Mouse (Mus musculus) adrenal gland, adult 18-20 months (tissue): ENCODE results near the gene Cadps2. TPM values are rescaled to one million over a fixed set of nuclear protein-coding genes. Genes with fewer than 3 reads are reported as not detected.

Source experiments
- DNase-seq, 2 experiments: peaks; one replicate each; pipeline ENCODE4 v3.0.0; 2021 to 2022; ENCODE audit warnings: low spot score in 2 of 2
- total RNA-seq, 2 experiments: library from RNA; stranded (reverse); gene quantifications; 1 replicate in 1 of 2; 2 replicates in 1 of 2; pipeline ENCODE4 v1.2.3; 2021

Gene Cadps2
- total RNA-seq, 2 experiments from 2014 or later: 2.9 to 9.1 TPM

DNA sequence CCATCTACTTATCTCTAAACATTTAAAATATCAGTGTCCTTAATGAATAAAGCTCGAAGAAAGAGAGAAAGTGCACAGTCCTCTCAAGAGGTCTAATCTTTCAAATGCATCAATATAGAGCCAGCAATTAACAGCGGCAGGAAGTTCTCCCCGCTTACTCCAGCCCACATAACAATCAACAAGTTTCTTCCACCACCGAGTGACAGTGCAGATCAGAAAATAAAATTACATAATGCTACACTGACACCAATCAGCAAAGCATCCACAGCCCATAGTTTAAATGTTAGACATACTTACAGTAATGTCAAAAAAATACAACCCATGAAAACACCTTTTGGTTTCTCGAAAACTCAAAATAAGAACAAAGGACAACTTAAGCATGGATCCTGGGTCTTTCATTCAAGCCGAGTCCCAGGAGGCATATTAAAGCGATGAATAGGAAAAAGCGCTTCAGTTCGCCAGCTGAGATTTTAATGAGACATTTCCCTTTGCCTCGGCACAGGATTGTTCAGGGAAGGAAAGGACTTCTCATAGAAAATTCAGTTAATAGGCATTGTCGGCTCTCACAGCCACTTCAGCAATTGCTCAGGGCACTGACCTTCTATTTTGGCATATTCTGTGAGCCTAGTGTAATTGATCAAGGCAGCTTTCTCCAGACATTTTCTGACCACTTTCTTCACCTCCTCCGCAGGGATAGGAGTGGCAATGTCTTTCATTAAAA lies 456.8 kb downstream of the Cadps2 start:
- DNase-seq: no peak

- no peak for DNase-seq
Measured at GRCm38 (mm10) chr6:23376327-23376726, 462.9 kb downstream of the Cadps2 start.

DNA sequence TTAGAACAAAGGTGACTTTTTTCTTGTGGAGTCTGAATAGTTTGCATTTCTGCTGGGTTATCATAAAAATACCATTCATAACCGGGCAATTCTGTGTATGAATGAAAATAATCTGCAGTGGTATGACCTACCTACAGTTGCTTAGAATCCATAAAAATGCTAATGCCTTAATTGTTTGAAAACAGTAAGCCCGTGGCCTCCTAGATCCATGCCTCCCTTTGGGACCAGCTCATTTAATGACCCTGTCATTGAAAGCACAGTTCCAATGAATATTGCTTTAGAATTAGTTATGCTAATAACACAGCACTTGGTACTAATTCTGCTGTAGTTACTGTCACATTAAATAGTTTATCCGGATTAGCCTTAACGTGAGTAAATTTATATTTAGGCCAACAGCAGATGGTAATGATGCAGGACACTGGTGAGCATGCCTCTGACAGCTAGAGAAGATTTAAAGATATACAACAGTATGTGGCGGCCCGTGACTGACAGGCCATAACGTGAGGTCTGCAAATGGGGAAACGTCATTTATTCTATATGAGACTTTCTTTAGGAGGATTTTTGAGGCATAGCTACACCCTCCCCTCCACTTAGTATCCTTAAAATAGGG lies 477.3 kb downstream of the Cadps2 start:
- no peak for DNase-seq

GRCm38 (mm10) chr6:23360596-23360995 lies 478.6 kb downstream of the Cadps2 start:
- DNase-seq: no peak

- DNase-seq: no peak
Measured at GRCm38 (mm10) chr6:23356141-23356540, 483.1 kb downstream of the Cadps2 start.

- DNase-seq: no peak
Measured at GRCm38 (mm10) chr6:23353480-23353879, 485.7 kb downstream of the Cadps2 start.

GRCm38 (mm10) chr6:23337411-23338063 lies 501.7 kb downstream of the Cadps2 start:
- DNase-seq: no peak

DNA sequence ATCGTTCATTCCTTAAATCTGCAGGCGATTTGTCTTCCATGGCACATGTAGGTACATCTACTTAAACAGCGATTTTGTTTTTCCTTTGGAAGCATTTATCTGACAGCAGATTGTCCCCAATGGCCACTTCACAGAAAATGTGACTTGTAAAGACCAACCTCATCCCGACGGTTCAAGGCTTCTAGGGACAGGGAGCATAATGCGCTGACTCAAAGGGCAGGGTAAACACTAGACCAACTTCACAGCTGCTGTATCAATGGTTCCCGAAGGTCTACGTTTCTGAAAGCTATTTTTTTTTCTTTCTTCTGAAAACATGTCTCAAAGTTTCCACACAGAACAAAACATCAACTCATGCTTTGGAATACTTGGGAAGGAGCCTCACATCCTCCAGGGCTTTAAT lies 524.3 kb downstream of the Cadps2 start:
- DNase-seq: no peak

DNA sequence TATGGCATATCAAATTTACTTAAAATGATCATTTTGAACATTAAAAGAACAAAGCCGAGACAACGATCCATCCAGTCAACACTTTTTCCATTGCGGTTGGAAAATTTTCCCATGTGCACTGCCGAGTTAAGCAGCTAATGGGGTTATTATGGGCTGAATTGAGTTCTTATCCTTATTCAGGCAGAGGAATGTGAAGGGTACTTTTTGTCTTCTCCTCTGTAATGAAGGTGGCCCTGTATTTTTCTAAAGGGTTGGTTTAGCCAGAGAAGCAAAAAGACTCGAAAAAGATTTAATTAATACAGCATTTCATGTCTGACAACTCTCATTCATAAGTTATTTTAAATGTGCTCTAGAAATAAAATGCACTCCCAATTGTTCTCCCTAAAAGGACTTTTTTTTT lies 524.9 kb downstream of the Cadps2 start:
- no peak for DNase-seq

DNA sequence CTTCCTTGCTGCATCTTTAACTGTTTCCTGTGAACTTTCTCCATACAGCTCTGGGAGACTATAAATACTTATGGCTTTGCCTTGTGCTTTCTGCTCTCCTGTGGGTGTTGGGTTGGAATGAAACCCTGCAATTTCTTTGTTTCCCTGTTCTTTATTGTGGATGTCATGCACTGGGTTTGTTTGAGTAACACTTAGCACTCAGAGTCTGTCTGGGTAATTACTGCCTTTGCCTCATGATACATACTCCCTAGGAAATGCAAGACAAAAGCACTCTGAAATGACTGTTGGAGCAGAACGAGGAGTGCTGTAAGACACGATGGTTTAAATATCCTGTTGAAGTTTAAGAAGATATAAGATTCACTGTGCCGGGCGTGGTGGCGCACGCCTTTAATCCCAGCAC lies 533.2 kb downstream of the Cadps2 start:
- DNase-seq: no peak

GRCm38 (mm10) chr6:23298596-23298995 lies 540.6 kb downstream of the Cadps2 start:
- DNase-seq: no peak

- DNase-seq: no peak
Measured at GRCm38 (mm10) chr6:23294685-23295084, 544.5 kb downstream of the Cadps2 start.

DNA sequence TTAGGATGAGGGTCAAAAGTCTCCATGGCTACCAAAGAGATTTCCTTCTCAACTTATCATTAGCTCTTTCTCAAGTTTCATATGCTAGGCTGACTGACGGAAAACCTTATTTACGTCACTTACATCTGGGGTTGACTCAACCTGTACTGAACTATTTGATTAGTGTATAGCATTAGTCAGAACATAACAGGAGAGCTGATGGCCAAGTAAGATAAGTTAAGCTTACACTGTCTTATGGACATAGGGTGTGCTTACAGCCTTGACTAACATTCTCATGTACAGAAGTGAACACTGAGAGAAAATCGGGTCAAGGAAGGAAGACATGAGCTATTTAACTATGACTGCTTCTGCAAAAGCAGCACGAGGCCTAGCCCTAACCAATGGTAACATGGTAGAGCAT lies 550.5 kb downstream of the Cadps2 start:
- no peak for DNase-seq

GRCm38 (mm10) chr6:23281514-23281820 lies 557.8 kb downstream of the Cadps2 start:
- DNase-seq: no peak

- no peak for DNase-seq
Measured at GRCm38 (mm10) chr6:23280811-23281513, 558.3 kb downstream of the Cadps2 start.

DNA sequence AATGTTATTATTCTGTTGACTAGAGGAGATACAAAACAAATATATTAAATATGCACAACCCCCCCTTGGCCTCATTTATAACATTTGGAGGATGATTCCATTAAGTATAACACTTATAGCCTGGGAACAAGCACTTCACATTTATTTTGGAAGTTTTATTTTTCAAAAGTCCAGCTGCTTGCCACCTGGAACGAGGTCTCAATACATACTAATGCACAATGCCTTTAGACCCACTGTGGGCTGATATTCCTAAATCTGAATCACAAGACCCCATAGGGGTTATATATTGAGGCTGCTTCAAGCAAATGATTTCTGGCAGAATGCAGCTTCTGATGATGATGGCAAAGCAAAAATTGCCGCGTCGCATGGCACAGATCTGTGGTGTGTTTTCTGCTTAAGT lies 565.7 kb downstream of the Cadps2 start:
- DNase-seq: no peak

GRCm38 (mm10) chr6:23272979-23273378 lies 566.2 kb downstream of the Cadps2 start:
- DNase-seq: no peak

DNA sequence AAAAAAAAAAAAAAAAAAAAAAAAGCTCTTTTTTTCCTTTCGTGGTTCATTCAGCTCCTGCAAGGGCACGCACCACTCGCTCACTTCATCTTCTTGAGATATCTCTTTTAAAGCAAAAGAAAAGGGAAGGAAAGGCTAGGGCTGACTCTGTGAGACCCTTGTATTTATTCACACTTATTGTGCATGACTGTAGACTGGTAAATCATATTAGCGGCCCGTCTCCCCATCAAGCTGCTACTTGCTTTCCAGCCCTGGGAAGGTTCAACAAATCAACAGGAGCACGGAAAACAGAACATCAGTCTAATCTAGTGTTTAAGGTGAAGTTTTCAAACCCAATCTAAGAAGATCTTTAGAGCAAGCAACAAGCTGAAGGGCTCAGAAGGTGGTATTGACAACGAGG lies 566.7 kb downstream of the Cadps2 start:
- DNase-seq: no peak

DNA sequence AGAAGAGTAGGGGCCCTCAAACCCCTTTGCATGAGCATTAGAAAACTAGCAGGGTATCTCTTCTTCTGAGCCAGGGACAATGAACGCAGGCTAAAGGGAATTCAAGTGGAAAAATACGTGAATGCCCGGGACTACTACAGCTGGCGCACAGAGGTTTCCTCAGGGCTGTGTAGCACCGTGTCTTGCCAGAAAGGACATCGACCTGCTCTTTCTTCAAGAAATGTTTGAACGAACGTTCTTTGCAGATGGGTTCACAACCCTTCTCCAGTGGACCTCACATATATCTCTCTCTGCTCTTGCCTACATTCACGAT lies 578.5 kb downstream of the Cadps2 start:
- DNase-seq: no peak

DNA sequence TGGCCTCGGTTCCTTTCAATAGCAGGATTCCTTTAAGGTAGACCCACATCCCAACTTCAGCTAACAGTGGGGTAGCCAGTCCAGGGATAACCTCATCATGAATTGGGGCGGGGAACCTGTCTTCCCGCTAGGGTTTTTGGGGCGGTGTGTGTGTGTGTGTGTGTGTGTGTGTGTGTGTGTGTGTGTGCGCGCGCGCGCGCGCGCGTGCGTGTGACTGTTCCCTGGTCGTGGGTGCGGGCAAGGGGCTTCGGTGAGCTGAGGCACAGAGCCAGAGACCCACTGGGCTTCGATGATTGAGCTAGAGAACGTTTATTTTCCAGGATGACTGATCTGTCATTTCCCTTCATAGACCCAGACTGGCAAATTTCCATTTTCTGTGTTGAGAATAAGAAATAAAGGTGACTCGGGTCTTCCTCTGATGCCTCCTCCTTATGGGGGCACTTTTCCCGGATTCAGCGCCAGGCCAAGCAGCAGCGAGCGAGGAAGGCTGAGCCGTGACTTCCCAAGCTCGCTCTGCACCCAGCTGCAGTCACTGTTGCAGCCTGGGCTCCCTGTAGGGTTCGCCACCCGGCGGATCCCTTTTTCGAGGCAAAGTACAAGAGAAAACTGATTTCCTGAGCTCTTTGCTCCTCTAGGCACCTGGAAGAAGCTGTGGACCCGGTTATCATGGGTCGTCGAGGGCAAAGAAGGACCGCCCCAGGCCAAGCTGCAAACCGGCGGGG lies 579.0 kb downstream of the Cadps2 start:
- no peak for DNase-seq

DNA sequence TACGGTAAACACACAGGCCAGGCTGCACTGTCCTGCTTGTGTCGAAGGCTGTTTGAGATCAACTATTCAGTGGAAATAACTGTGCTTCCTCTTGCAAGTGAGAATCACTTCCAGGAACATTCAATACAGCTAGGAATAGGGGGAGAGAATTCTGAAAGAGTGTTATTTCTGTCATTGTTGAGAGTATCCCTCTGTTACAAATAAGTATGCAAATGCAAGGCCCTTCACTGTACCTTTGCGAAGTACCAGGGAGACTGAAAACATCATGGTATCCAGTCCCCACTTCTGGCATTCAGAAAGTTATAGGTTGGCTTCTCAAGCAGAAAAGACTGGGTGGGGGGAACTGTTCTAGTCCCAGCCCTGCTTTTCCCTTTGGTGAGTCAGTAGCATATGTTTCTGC lies 581.2 kb downstream of the Cadps2 start:
- no peak for DNase-seq

DNA sequence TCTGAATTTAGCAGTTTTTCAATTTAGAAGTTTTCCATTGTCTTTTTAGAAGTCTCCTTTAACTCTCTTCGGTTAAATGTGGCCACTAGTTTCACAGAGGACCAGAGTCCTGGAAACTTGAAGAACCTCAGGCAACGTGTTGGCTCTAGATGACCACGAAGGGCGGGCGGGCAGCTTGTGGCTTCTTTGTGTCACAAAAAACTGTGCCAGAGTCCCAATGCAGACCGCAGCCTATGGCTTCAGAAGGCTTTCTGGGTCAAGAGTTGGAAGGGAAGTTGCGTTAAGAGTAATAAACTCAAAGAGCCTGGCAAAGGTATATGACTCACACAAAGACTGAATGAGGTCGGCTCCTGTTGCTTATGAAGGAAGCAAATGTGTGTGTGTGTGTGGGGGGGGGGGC lies 584.1 kb downstream of the Cadps2 start:
- DNase-seq: no peak
